Mouse (Mus musculus) thymus, postnatal 0 days (tissue): ENCODE data around the gene Itgb7. TPM values are rescaled to one million over a fixed set of nuclear protein-coding genes. Genes with fewer than 3 reads are reported as not detected.

Experiments
- polyA plus RNA-seq: library from polyadenylated mRNA; unstranded; fragments of >200 nt; fragmentation: Nextera tagmentation; extraction: Ambion mirVana; gene quantifications from 2 replicates; pipeline ENCODE4 v1.2.1, GENCODE M21; 2015

Gene Itgb7
- polyA plus RNA-seq, 1 experiment from 2014 or later: 65.6 TPM

Other genes with a start within 250 kb of the Itgb7 start
- 1,106 and 1,123 TPM in 2 replicates for gene Krt8, start 227.5 kb downstream of the Itgb7 start, polyA plus RNA-seq
- 1,281 and 1,324 TPM in 2 replicates for gene Krt18, start 203.8 kb downstream of the Itgb7 start, polyA plus RNA-seq
- 93.3 and 103 TPM in 2 replicates for gene Eif4b, start 158.2 kb downstream of the Itgb7 start, polyA plus RNA-seq
- gene Tns2, start 131.5 kb downstream of the Itgb7 start, polyA plus RNA-seq: 4.4 and 5.2 TPM in 2 replicates
- 19.1 and 19.9 TPM in 2 replicates for gene Spryd3, start 95.7 kb downstream of the Itgb7 start, polyA plus RNA-seq
- 6.8 and 7.5 TPM in 2 replicates for gene Igfbp6, start 87.6 kb downstream of the Itgb7 start, polyA plus RNA-seq
- gene Soat2, start 81.4 kb downstream of the Itgb7 start, polyA plus RNA-seq: 1.0 and 1.1 TPM in 2 replicates
- 48.8 and 64.9 TPM in 2 replicates for gene Zfp740, start 28.7 kb downstream of the Itgb7 start, polyA plus RNA-seq
- gene Csad, start 27.2 kb downstream of the Itgb7 start, polyA plus RNA-seq: 32.2 and 33.7 TPM in 2 replicates
- gene Rarg, start 25.6 kb upstream of the Itgb7 start, polyA plus RNA-seq: 6.0 and 7.4 TPM in 2 replicates
- gene Gm9918, start 38.6 kb upstream of the Itgb7 start, polyA plus RNA-seq: 0.17 and 0.26 TPM in 2 replicates
- gene Mfsd5, start 47.5 kb upstream of the Itgb7 start, polyA plus RNA-seq: 53.5 and 55.1 TPM in 2 replicates
- 17.7 and 18.0 TPM in 2 replicates for gene Espl1, start 64.3 kb upstream of the Itgb7 start, polyA plus RNA-seq
- gene Pfdn5, start 94.2 kb upstream of the Itgb7 start, polyA plus RNA-seq: 446 and 454 TPM in 2 replicates
- gene Myg1, start 99.8 kb upstream of the Itgb7 start, polyA plus RNA-seq: 94.7 and 107 TPM in 2 replicates
- 56.8 and 61.7 TPM in 2 replicates for gene Aaas, start 118.8 kb upstream of the Itgb7 start, polyA plus RNA-seq
- 0.10 and 0.13 TPM in 2 replicates for gene Sp7, start 135.2 kb upstream of the Itgb7 start, polyA plus RNA-seq
- gene Sp1, start 174.2 kb upstream of the Itgb7 start, polyA plus RNA-seq: 9.7 and 10.9 TPM in 2 replicates
- 1.8 and 2.1 TPM in 2 replicates for gene Amhr2, start 213.4 kb upstream of the Itgb7 start, polyA plus RNA-seq
- 88.9 and 90.3 TPM in 2 replicates for gene Prr13, start 227.1 kb upstream of the Itgb7 start, polyA plus RNA-seq
- 263 and 265 TPM in 2 replicates for gene Pcbp2, start 238.6 kb upstream of the Itgb7 start, polyA plus RNA-seq